Mouse (Mus musculus): ENCODE measurements around the gene Borcs7. TPM values are rescaled to one million over a fixed set of nuclear protein-coding genes. Genes with fewer than 3 reads are reported as not detected.

Borcs7 gene
- 17.4 and 17.6 TPM in 2 replicates for polyA plus RNA-seq (2015; fragmentation: Nextera tagmentation; extraction: Ambion mirVana)

DNA sequence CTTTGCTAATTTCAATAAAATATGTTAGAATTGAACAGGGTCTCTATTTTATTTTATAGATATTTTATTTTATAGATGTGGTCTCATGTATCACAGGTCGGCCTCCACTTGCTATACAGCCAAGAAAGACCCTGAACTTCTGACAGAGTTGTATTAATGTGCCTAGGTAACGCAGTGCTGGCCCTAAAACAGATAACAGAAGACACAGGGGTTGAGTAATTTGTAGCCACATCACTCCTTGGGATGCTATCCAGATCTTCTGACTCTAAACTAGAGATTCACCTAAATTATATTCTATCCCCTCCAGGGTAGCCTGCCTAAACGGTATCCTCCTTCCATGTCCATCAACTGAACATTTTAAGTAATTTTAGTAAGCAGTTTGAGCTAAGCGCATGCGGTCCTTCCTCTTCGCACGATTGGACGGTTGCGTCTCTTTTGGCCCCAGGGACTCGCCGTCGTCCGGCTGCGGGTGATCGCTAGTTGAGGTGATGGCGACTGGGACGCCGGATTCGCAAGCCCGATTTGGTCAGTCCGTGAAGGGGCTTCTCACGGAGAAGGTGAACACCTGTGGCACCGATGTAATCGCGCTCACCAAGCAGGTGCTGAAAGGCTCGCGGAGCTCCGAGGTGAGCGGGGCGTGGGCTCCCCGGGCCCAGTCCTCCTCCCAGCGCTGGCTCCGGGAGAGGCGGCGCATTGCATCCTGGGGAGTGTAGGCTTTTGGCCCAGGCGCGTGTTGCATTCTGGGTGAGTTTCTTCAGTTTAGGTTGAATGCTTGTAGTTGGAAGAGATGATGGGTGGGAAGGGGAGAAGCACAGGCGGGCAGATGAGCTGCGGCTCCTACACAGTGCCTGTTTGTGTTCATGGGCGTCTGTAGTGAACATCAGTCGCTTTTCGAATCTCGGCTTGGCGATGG, at the start of gene Borcs7:
Gene Borcs7 (plus strand): TSS at position 447 of the 913 bp plus-strand sequence.
- Histone ChIP-seq H3K4me2 (peak within 1 kb of the TSS; percentile 77), H3K36me3 (peaks cover 9% of the 10 kb centered on the region), H3K27me3 (replicated peaks) (no peaks in the 10 kb centered on the region), H3K27ac (replicated peaks) (peak within 1 kb of the TSS; percentile 79), H3K9ac (peak within 1 kb of the TSS; percentile 92), H3K4me3 (peak within 1 kb of the TSS; percentile 88), H3K4me1 (peaks cover 13% of the 10 kb centered on the region), H3K9me3 (no peaks in the 10 kb centered on the region)
- ATAC-seq (ENCODE audit: extremely low read depth, insufficient number of reproducible peaks, low FRiP score, low TSS enrichment) = peak; percentile 76; the same call in 1 of the 2 replicates
- WGBS = 2% methylated on average over 44 of the region's 44 CpGs

DNA sequence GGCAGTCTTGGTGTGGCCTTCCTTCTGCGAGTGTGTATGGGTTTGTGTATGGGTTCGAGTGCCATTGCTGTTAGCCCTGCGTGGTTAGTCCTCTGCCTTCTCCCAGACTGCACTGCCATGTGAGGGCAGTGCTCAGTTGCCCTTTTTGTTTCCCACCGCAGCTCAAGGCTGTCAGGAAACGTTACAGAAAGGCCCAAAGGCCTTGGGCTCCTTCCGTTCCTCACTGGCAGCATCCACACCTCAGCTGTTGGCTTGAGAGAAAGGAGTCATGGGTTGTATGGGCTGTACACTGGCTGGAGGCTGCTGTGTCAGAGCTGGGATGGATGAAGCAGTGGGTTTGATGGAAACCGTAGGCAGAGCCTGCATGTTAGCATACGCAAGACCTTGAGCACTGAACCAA, 48.9 kb upstream of the Borcs7 start:
- no peaks in the 10 kb centered on the region for H3K9me3 ChIP-seq
- H3K27ac ChIP-seq (replicated peaks) = peak overlapping the region; percentile 95
- peaks cover 35% of the 10 kb centered on the region for H3K36me3 ChIP-seq
- H3K9ac ChIP-seq = 0 out of 2 replicates have a peak overlapping the region, but pooled peaks have one; percentile 5
- no peaks in the 10 kb centered on the region for H3K27me3 ChIP-seq (replicated peaks)
- no peak for ATAC-seq (ENCODE audit: extremely low read depth, insufficient number of reproducible peaks, low FRiP score, low TSS enrichment)
- WGBS = 81% methylated on average over 8 of the region's 8 CpGs
- H3K4me1 ChIP-seq = peaks cover 96% of the 10 kb centered on the region
- no peak overlapping the region for H3K4me3 ChIP-seq
- H3K4me2 ChIP-seq = no peak overlapping the region

DNA sequence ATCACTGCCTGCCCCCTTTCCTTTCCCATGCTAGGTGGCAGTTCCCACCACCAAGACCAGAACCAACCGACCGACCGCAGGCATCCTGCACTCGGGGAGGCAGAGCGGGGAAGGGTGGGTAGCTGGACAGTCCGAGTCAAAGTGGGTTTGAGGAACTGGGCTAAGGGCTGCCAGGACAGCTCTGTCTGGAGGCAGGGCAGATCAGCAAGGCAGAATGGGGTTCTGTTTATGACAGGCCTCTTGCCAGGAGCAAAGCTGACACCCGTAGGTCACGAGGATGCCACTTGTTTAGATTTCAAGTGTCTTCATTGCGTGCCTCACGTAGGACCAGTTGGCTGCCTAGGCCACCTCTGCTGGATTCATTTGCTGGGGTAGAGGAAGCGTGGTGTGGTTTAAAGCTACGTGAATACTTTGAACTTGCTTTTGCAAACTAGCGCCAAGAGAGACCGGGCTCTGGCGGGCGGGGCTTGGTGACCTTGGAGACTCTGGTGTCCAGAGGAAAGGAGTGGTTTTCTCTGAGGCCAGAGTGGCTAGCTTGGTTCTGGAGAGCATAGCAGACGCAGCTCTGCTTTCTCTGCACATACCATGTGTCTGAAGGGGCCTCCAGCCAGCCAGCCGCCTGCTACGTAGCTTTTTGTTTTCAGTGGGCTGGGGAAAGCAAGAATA, 48.2 kb upstream of the Borcs7 start:
- no peaks in the 10 kb centered on the region for H3K27me3 ChIP-seq (replicated peaks)
- H3K4me3 ChIP-seq = no peak overlapping the region
- H3K4me2 ChIP-seq = peak overlapping the region; percentile 50
- ATAC-seq (ENCODE audit: extremely low read depth, insufficient number of reproducible peaks, low FRiP score, low TSS enrichment) = 0 out of 2 replicates have a peak, but pooled peaks have one; percentile 17
- no peaks in the 10 kb centered on the region for H3K9me3 ChIP-seq
- peaks cover 96% of the 10 kb centered on the region for H3K4me1 ChIP-seq
- H3K27ac ChIP-seq (replicated peaks) = peak overlapping the region; percentile 95
- H3K36me3 ChIP-seq = peaks cover 43% of the 10 kb centered on the region
- WGBS = 36% methylated on average over 19 of the region's 19 CpGs
- peak overlapping the region; percentile 63 for H3K9ac ChIP-seq

DNA sequence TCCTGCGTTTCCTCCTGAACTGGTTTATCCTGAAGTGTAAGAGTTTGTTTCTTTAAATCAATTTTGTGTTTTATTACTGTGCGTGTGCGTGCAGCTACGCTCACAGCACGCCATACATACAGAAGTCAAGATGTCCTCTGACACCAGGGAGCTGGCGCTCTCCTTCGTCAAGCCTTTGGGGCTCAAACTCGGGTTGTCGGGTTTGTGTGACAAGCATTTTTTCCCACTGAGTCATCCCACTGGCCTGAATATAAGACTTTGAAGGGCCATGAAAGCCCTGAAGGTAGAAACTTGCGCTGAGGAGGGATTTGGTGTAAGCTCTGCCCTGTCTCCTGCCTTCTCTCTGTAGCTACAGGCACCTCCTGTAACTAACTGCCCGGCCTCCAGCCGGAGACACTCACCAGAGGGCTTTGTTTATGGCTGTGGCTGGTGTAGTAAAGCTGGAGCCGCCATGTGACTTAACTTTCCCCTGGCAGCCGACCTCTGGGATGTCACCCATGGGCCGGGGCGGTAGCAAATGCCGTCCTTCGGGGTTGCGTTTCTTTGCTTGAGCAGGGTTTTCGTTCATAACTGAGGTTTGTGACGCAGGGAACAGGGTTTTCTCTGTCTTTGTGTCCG, 47.5 kb upstream of the Borcs7 start:
- Histone ChIP-seq H3K9ac (peak overlapping the region; percentile 63), H3K4me2 (peak overlapping the region; percentile 50), H3K36me3 (peaks cover 46% of the 10 kb centered on the region), H3K27ac (replicated peaks) (peak overlapping the region; percentile 95), H3K4me3 (no peak overlapping the region), H3K27me3 (replicated peaks) (no peaks in the 10 kb centered on the region), H3K4me1 (peaks cover 96% of the 10 kb centered on the region), H3K9me3 (no peaks in the 10 kb centered on the region)
- 50% methylated on average over 22 of the region's 22 CpGs for WGBS
- no peak for ATAC-seq (ENCODE audit: extremely low read depth, insufficient number of reproducible peaks, low FRiP score, low TSS enrichment)

DNA sequence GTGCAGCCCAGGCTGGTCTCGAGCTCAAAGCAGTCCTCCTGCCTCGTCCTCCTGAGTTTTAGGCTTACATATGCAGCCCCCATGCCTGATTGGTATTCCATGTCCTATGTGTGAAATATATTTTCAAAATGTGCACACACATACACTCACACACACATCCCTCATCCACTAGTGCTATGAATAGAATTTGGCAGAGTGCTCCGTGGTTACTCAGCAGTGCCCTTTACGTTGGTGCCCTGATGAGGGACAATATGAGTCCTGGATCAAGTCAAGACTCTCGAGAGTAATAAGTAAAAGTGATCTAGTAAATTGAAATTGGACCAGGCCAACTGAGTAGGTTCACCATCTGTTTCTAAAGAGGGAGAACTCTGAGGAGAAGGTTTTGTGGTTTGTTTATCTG, 46.5 kb upstream of the Borcs7 start:
- H3K4me3 ChIP-seq = no peak overlapping the region
- H3K4me1 ChIP-seq = peaks cover 97% of the 10 kb centered on the region
- peak overlapping the region; percentile 63 for H3K9ac ChIP-seq
- H3K27me3 ChIP-seq (replicated peaks) = no peaks in the 10 kb centered on the region
- H3K27ac ChIP-seq (replicated peaks) = peak overlapping the region; percentile 95
- WGBS = 46% methylated on average over 5 of the region's 5 CpGs
- H3K36me3 ChIP-seq = peaks cover 46% of the 10 kb centered on the region
- no peaks in the 10 kb centered on the region for H3K9me3 ChIP-seq
- ATAC-seq (ENCODE audit: extremely low read depth, insufficient number of reproducible peaks, low FRiP score, low TSS enrichment) = no peak
- peak overlapping the region; percentile 54 for H3K4me2 ChIP-seq

DNA sequence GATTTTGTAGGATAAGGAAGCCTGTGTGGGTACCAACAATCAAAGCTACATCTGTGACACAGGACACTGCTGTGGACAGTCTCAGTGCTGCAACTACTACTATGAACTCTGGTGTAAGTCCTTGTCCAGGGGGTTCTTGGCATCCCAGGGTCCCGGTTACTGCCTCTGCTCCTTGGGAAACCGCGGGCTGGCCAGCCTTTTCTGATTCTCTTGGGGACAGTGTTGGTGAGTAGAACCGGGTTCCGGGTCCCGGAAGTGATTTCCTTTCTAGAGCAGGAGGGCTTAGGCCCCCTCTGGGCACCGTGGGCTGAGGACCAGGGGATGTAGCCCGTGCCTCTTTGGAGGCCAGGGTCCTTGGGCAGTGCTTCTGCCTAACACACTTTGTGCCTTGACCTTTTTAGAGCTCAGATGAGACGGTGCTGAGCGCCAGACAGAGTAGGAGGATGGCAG, 45.3 kb upstream of the Borcs7 start:
- WGBS = 50% methylated on average over 10 of the region's 10 CpGs
- H3K4me3 ChIP-seq = no peak overlapping the region
- 0 out of 2 replicates have a peak, but pooled peaks have one; percentile 2 for ATAC-seq (ENCODE audit: extremely low read depth, insufficient number of reproducible peaks, low FRiP score, low TSS enrichment)
- H3K4me2 ChIP-seq = peak overlapping the region; percentile 54
- H3K27me3 ChIP-seq (replicated peaks) = no peaks in the 10 kb centered on the region
- H3K36me3 ChIP-seq = peaks cover 46% of the 10 kb centered on the region
- peak overlapping the region; percentile 62 for H3K9ac ChIP-seq
- H3K27ac ChIP-seq (replicated peaks) = peak overlapping the region; percentile 95
- no peaks in the 10 kb centered on the region for H3K9me3 ChIP-seq
- peaks cover 87% of the 10 kb centered on the region for H3K4me1 ChIP-seq

DNA sequence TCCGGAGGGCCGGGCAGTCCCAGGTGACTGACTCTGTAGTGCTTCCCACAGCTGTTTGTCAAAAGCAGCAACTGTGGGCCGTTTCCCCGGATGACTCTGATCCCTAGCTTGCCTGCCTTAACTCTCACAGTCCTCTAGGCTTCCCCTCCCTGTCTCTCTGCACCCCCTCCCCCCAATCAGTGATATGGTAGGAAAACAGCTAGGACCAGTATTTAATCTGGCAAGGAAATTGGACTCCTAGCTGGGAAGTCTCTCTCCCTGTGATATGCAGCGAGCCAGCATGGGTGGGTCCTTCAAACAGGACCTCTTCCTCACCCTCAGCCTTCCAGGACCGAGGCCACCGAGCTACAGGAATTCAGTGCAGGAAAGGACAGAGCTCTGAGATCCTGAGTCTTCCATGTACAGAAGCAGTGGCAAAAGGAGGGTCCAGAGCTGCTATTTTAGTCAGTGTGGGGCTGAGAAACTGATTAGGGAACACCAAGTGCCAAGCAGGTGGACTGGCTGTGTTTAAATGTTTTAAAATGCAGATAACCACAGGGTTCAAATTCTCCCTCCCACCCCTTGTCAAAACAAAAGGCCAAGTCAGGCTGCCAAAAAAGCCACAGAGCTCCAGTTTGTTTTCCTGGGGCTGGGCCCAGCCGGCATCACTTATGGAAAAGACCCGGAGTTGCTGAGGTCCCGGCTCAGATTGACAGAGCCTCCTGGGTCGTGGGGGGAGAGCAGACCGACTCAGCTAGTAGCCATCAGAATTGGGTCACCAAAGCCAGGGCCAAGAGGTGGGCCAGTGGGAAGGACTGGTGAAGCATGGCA, 44.7 kb upstream of the Borcs7 start:
- Histone ChIP-seq H3K9ac (peak overlapping the region; percentile 64), H3K4me1 (peaks cover 81% of the 10 kb centered on the region), H3K4me3 (0 out of 2 replicates have a peak overlapping the region, but pooled peaks have one; percentile 5), H3K27me3 (replicated peaks) (no peaks in the 10 kb centered on the region), H3K9me3 (no peaks in the 10 kb centered on the region), H3K4me2 (peak overlapping the region; percentile 54), H3K36me3 (peaks cover 50% of the 10 kb centered on the region), H3K27ac (replicated peaks) (peak overlapping the region; percentile 95)
- ATAC-seq (ENCODE audit: extremely low read depth, insufficient number of reproducible peaks, low FRiP score, low TSS enrichment) = peak; percentile 45
- WGBS = 11% methylated on average over 12 of the region's 12 CpGs

DNA sequence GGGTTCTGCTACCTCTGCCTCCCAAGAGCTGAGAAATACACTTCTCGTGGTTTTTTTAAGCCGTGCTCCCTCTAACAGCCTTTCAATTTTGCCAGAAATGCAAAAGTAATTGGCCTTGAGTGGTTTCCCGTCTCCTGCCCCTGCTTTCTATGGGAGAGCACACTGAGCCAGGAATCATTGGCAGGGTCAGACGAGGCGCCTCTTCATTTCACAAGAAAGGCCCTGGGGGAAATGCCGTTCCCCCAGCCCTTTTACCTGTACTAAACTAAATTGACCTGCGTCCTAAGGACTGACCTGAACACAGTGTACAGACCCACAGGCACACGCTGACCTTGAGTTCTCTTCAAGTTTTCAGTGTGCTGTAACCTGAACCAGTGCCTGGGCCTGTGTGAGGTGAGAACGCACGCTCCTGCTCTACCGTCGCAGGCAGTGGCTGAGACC, 43.6 kb upstream of the Borcs7 start:
- H3K27me3 ChIP-seq (replicated peaks) = no peaks in the 10 kb centered on the region
- H3K4me1 ChIP-seq = peaks cover 71% of the 10 kb centered on the region
- ATAC-seq (ENCODE audit: extremely low read depth, insufficient number of reproducible peaks, low FRiP score, low TSS enrichment) = no peak
- H3K4me2 ChIP-seq = no peak overlapping the region; the same call in 1 of the 2 replicates
- peak overlapping the region; percentile 95 for H3K27ac ChIP-seq (replicated peaks)
- no peaks in the 10 kb centered on the region for H3K9me3 ChIP-seq
- 81% methylated on average over 12 of the region's 12 CpGs for WGBS
- peaks cover 50% of the 10 kb centered on the region for H3K36me3 ChIP-seq
- no peak overlapping the region for H3K4me3 ChIP-seq
- peak overlapping the region; percentile 64 for H3K9ac ChIP-seq

DNA sequence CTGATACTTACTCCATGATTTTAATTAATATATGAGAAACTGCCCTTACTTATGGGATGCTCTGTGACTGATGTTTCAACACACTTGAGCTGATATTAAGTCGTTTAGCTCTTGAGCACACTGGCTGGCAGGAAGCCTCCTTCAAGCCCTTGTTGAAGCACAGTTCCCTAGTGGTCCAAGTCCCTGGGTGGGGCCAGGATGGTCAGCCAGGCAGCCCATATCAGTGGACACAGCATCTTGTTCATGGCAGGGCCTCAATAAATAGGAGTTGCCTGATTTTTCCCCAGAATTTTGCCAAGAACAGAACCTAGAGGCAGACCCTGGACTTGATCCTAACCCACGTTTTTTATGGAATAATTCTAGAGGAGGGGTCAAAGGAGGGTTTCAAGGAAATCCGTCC, 42.5 kb upstream of the Borcs7 start:
- ATAC-seq (ENCODE audit: extremely low read depth, insufficient number of reproducible peaks, low FRiP score, low TSS enrichment) = no peak
- WGBS = 63% methylated on average over 3 of the region's 3 CpGs
- Histone ChIP-seq H3K27ac (replicated peaks) (no peak overlapping the region), H3K9me3 (no peaks in the 10 kb centered on the region), H3K4me2 (no peak overlapping the region), H3K4me3 (no peak overlapping the region), H3K9ac (no peak overlapping the region), H3K27me3 (replicated peaks) (no peaks in the 10 kb centered on the region), H3K4me1 (peaks cover 59% of the 10 kb centered on the region), H3K36me3 (peaks cover 58% of the 10 kb centered on the region)

DNA sequence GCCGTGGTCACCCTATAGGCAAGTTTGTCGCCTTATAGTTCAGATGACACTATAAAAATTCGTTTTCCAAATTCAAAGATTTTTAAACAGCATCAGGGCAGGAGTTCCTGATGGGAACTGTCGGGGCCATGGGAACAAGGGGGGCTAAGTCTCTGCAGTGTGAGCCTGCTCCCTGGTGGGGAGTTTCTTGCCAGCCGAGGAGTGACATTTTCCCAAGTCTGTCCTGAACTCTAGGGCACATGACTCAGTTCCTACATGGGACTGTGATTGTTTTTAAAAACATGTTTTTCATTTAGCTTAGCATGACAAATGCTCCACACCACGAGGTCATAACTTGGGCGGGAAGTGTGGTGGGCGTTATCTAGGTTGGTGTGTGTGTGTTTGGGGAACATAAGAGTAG, 41.9 kb upstream of the Borcs7 start:
- Histone ChIP-seq H3K4me3 (no peak overlapping the region), H3K9ac (no peak overlapping the region), H3K36me3 (peaks cover 63% of the 10 kb centered on the region), H3K27ac (replicated peaks) (no peak overlapping the region), H3K4me1 (peaks cover 53% of the 10 kb centered on the region), H3K27me3 (replicated peaks) (no peaks in the 10 kb centered on the region), H3K4me2 (no peak overlapping the region), H3K9me3 (no peaks in the 10 kb centered on the region)
- WGBS = 77% methylated on average over 8 of the region's 8 CpGs
- ATAC-seq (ENCODE audit: extremely low read depth, insufficient number of reproducible peaks, low FRiP score, low TSS enrichment) = no peak
